Mouse (Mus musculus): Measurements from ENCODE around the gene Ubash3b.

DNA sequence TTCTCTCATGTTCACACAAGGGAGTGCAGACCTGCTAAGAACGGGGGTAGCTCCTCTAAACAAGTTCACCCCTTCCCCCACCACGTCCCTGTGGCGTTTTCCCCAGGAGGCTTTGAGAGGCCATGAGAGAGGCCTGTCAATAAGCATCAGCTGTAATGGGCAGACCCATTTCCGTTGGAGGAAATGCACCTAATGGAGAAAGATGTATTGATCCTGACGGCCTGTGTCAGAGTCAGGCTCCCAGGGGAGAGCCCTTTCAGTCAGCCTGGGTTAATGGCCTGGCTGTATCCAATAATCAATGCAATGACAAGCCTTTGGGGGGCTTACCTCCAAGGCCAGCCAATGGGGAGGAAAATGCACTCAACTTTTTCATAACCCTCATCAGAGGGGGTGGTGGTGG, 100.1 kb downstream of the Ubash3b start:
- TF ChIP-seq CHD2 (IDR thresholded peaks at IDR 0.05; ENCODE audit: low read depth, low read length) (no peak), ZNF384 (IDR thresholded peaks at IDR 0.05; ENCODE audit: low read depth, low read length) (no peak)
